Mouse (Mus musculus): ENCODE measurements at regions not wholly inside any gene's neighbourhood (a gene's known extent, or its start where the extent isn't known, plus 50 kb on each side); places are given as distances from the start of the nearest gene placed in this dataset.

GRCm38 (mm10) chr2:134003146-134003545 is 451.2 kb downstream of the Bmp2 start:
- Histone ChIP-seq H3K36me3 (no peaks in the 10 kb centered on the region), H3K27me3 (no peaks in the 10 kb centered on the region), H3K9ac (replicated peaks) (no peak overlapping the region), H3K27ac (replicated peaks) (peak overlapping the region; percentile 67), H3K9me3 (no peaks in the 10 kb centered on the region), H3K4me3 (no peak overlapping the region), H3K4me1 (peaks cover 6% of the 10 kb centered on the region), H3K4me2 (replicated peaks) (no peak overlapping the region)
- ATAC-seq (replicated peaks) = peak; percentile 91
- 42% methylated on average over 1 of the region's 1 CpGs for WGBS

- Histone ChIP-seq H3K9me3 (no peaks in the 10 kb centered on the region), H3K4me2 (replicated peaks) (no peak overlapping the region), H3K4me3 (no peak overlapping the region), H3K27ac (replicated peaks) (no peak overlapping the region), H3K36me3 (no peaks in the 10 kb centered on the region), H3K9ac (replicated peaks) (no peak overlapping the region), H3K27me3 (no peaks in the 10 kb centered on the region), H3K4me1 (no peaks in the 10 kb centered on the region)
- WGBS = 3% methylated on average over 1 of the region's 1 CpGs
- ATAC-seq (replicated peaks) = no peak
Observed at GRCm38 (mm10) chr2:133994742-133995141, 442.8 kb downstream of the Bmp2 start.

- 64% methylated on average over 9 of the region's 9 CpGs for WGBS
- Histone ChIP-seq H3K4me1 (no peaks in the 10 kb centered on the region), H3K36me3 (no peaks in the 10 kb centered on the region), H3K9ac (replicated peaks) (no peak overlapping the region), H3K9me3 (no peaks in the 10 kb centered on the region), H3K4me3 (no peak overlapping the region), H3K4me2 (replicated peaks) (no peak overlapping the region), H3K27me3 (no peaks in the 10 kb centered on the region), H3K27ac (replicated peaks) (no peak overlapping the region)
- ATAC-seq (replicated peaks) = no peak; the same call in 1 of the 2 replicates
Observed at GRCm38 (mm10) chr2:133994337-133994736, 442.4 kb downstream of the Bmp2 start.

GRCm38 (mm10) chr2:133987671-133988070 is 435.7 kb downstream of the Bmp2 start:
- Histone ChIP-seq H3K9ac (replicated peaks) (no peak overlapping the region), H3K36me3 (no peaks in the 10 kb centered on the region), H3K27ac (replicated peaks) (no peak overlapping the region), H3K9me3 (no peaks in the 10 kb centered on the region), H3K27me3 (no peaks in the 10 kb centered on the region), H3K4me2 (replicated peaks) (no peak overlapping the region), H3K4me1 (no peaks in the 10 kb centered on the region), H3K4me3 (no peak overlapping the region)
- 84% methylated on average over 1 of the region's 1 CpGs for WGBS
- ATAC-seq (replicated peaks) = no peak

Data from forebrain, embryonic 15.5 days (tissue).